Mouse (Mus musculus): Measurements from ENCODE around the gene Sprn. TPM values are rescaled to one million over a fixed set of nuclear protein-coding genes. Genes with fewer than 3 reads are reported as not detected.

Gene Sprn
- 1.9 and 4.3 TPM in 2 replicates for polyA plus RNA-seq (2015; fragmentation: Nextera tagmentation; extraction: Ambion mirVana)

DNA sequence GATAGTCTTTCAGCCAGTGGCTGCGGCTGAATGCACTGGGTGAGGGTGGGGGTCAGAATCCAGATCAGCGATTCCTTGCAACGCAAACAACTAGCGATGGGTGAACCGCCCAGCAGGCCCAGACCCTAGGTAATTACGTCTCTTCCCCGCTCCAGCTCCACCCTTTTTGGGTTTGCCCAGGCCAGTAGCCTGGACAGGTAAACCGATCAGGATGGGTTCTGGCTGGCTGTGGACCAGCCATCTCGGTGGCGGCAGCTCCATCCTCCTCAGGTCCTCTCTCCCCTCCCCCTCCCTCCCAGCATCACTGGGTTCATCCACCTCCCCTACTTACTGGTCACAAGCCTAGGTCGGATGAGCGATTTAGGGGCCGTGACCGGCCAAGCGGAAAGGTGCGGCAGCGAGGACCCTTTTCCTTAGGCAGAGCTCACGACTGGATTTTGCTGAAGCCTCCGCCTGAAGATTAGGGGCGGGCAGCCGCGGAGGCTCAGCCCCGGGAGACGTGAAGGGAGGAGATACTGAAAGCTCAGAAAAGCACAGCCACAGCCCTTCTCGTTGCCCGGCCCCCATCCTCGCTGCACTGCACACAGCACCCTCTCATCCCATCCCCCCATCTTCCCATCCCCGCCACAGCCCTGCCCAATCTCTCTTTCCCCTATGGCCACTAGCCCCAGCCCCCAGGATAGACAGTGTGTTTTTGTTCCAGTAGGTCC lies at the start of gene Sprn:
Sprn (minus strand) TSS at position 660 of the 710 bp plus-strand sequence.

GRCm38 (mm10) chr7:140172936-140173335 lies 18.3 kb upstream of the Sprn start, which contains the start of gene Olfr523:
TSS of gene Olfr523 (plus strand) at chr7:140173217.

DNA sequence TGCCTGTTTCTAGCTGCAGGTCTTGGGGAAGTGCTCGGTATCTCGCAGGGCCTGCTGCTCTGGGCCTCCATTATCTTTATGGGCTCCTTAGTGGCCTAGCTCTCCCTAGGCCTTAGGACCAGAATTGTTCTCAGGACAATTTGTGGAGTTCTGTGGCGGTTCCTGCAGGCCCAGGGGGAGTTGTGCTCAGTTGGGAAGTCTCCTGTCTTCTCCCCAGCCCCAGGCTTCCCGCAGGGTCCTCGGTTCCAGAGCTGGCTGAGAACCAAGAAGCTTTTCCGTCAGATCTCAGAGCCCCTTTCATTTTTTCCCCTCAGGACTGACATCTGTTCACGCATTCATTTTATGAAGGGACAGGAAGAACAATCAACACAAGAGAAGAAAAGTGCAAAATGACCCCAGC lies 10.0 kb upstream of the Sprn start, which contains the start of gene Olfr522:
Olfr522 (minus strand) TSS at position 101 of the 400 bp plus-strand sequence.

GRCm38 (mm10) chr7:140137135-140138020 lies 17.3 kb downstream of the Sprn start, which contains the start of gene Mtg1:
TSS of gene Mtg1 (plus strand) at chr7:140137564.

GRCm38 (mm10) chr7:140116329-140117054 lies 38.2 kb downstream of the Sprn start, which contains the start of gene Echs1:
TSS of gene Echs1 (minus strand) at chr7:140116476.

DNA sequence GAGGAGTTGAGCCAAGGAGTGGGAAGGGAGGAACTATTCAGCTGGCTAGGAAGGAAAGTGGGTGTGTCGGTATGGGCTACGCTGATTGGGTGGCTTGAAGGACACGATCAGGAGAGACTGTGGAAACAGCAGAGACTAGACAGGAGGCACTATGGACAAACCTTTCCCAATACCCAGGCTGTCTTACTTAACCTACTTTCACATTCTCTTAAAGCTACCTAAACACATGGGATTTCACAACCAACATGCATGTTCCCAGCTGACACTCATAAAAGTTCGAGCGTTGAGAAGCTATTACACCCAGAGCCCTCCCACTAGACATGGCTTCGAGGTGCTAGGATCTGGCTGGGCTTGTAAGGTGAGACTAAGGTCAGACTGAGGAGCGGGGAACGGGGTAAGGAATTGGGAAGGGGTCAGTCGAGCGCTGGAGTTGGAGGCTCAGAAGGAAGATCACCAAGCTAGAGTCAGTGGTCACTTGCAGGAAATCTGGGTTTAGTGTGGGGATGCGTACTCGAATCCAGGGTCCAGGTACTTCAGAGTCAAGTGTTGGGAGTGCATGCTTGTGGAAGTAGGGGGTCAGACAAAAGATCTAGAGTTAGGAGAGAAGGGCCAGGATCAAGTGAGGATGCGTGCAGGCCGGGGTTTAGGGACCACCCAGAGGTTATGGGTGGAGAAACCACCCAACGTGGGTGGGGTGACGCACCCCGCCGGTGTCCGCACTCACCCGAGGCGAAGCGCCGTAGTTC lies 38.9 kb downstream of the Sprn start, which contains the start of gene Paox:
Paox (plus strand) TSS at position 217 of the 746 bp plus-strand sequence.

GRCm38 (mm10) chr7:140101993-140102860 lies 52.5 kb downstream of the Sprn start, which contains the start of gene Fuom:
TSS of gene Fuom (minus strand) at chr7:140102441.

Other genes with a start within 250 kb of the Sprn start
- 0.11 TPM in 1 of 2 replicates, not detected in the other for gene Utf1, start 211.1 kb downstream of the Sprn start, polyA plus RNA-seq (2015; fragmentation: Nextera tagmentation; extraction: Ambion mirVana)
- gene 6430531B16Rik, start 176.1 kb downstream of the Sprn start, polyA plus RNA-seq (2015; fragmentation: Nextera tagmentation; extraction: Ambion mirVana) = 0.85 and 1.9 TPM in 2 replicates
- 2.3 and 3.0 TPM in 2 replicates for gene Adam8, start 162.3 kb downstream of the Sprn start, polyA plus RNA-seq (2015; fragmentation: Nextera tagmentation; extraction: Ambion mirVana)
- gene Zfp511, start 118.5 kb downstream of the Sprn start, polyA plus RNA-seq (2015; fragmentation: Nextera tagmentation; extraction: Ambion mirVana) = 32.4 and 34.1 TPM in 2 replicates
- 26.8 and 34.5 TPM in 2 replicates for gene Tubgcp2, start 118.2 kb downstream of the Sprn start, polyA plus RNA-seq (2015; fragmentation: Nextera tagmentation; extraction: Ambion mirVana)
- gene Msx3, start 105.8 kb downstream of the Sprn start, polyA plus RNA-seq (2015; fragmentation: Nextera tagmentation; extraction: Ambion mirVana) = not detected in 2 replicates
- 21.4 and 28.3 TPM in 2 replicates for gene Caly, start 72.3 kb downstream of the Sprn start, polyA plus RNA-seq (2015; fragmentation: Nextera tagmentation; extraction: Ambion mirVana)
- gene Prap1, start 61.5 kb downstream of the Sprn start, polyA plus RNA-seq (2015; fragmentation: Nextera tagmentation; extraction: Ambion mirVana) = 0.77 and 13.5 TPM in 2 replicates
- gene Fuom, start 52.4 kb downstream of the Sprn start, polyA plus RNA-seq (2015; fragmentation: Nextera tagmentation; extraction: Ambion mirVana) = 128 and 178 TPM in 2 replicates
- gene Paox, start 39.1 kb downstream of the Sprn start, polyA plus RNA-seq (2015; fragmentation: Nextera tagmentation; extraction: Ambion mirVana) = 16.9 and 26.2 TPM in 2 replicates
- gene Echs1, start 38.4 kb downstream of the Sprn start, polyA plus RNA-seq (2015; fragmentation: Nextera tagmentation; extraction: Ambion mirVana) = 290 and 453 TPM in 2 replicates
- 32.9 and 51.0 TPM in 2 replicates for gene Mtg1, start 17.3 kb downstream of the Sprn start, polyA plus RNA-seq (2015; fragmentation: Nextera tagmentation; extraction: Ambion mirVana)
- not detected in 2 replicates for gene Olfr522, start 9.9 kb upstream of the Sprn start, polyA plus RNA-seq (2015; fragmentation: Nextera tagmentation; extraction: Ambion mirVana)
- not detected in 2 replicates for gene Olfr523, start 18.3 kb upstream of the Sprn start, polyA plus RNA-seq (2015; fragmentation: Nextera tagmentation; extraction: Ambion mirVana)
- gene Olfr524, start 51.1 kb upstream of the Sprn start, polyA plus RNA-seq (2015; fragmentation: Nextera tagmentation; extraction: Ambion mirVana) = not detected in 2 replicates
- gene Cd163l1, start 63.4 kb upstream of the Sprn start, polyA plus RNA-seq (2015; fragmentation: Nextera tagmentation; extraction: Ambion mirVana) = 0.07 TPM in 1 of 2 replicates, not detected in the other
- gene 5830411N06Rik, start 92.4 kb upstream of the Sprn start, polyA plus RNA-seq (2015; fragmentation: Nextera tagmentation; extraction: Ambion mirVana) = not detected in 2 replicates
- gene Olfr525, start 166.0 kb upstream of the Sprn start, polyA plus RNA-seq (2015; fragmentation: Nextera tagmentation; extraction: Ambion mirVana) = not detected in 2 replicates
- not detected in 2 replicates for gene Olfr527, start 179.1 kb upstream of the Sprn start, polyA plus RNA-seq (2015; fragmentation: Nextera tagmentation; extraction: Ambion mirVana)
- not detected in 2 replicates for gene Olfr60, start 206.8 kb upstream of the Sprn start, polyA plus RNA-seq (2015; fragmentation: Nextera tagmentation; extraction: Ambion mirVana)
- gene Olfr530, start 221.5 kb upstream of the Sprn start, polyA plus RNA-seq (2015; fragmentation: Nextera tagmentation; extraction: Ambion mirVana) = not detected in 2 replicates
- gene Olfr531, start 248.0 kb upstream of the Sprn start, polyA plus RNA-seq (2015; fragmentation: Nextera tagmentation; extraction: Ambion mirVana) = not detected in 2 replicates